Mouse (Mus musculus) layer of hippocampus, adult 9-10 months (tissue): ENCODE data around the gene D5Ertd579e.
"Not testable (repeated sequence)": the region's sequence is repeated elsewhere in the genome, so short reads cannot be mapped to it uniquely, and the experiment has no call there.

Experiments used
- DNase-seq: peaks from one replicate; pipeline ENCODE4 v3.0.0; 2022; ENCODE audit warnings: low spot score

Gene D5Ertd579e

DNA sequence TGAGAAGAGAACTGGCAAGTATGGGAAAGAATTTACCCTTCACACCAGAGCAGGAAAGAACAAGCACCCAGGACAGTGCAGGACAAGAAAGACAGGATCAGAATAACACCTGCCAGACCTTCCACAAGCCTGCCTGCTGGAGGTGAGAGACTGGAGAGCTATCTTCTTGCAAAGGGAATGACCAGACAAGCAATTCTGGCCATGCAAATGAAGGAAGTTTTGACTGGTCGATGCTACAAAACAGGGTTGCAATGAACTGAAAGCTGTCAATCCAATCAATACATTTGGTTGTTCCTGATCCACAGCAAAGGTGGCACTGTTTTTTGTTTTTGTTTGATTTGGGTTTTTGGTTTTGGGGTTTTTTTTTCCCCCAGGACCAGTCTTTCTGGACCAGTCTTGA lies 12.2 kb downstream of the D5Ertd579e start:
- DNase-seq, result no peak

DNA sequence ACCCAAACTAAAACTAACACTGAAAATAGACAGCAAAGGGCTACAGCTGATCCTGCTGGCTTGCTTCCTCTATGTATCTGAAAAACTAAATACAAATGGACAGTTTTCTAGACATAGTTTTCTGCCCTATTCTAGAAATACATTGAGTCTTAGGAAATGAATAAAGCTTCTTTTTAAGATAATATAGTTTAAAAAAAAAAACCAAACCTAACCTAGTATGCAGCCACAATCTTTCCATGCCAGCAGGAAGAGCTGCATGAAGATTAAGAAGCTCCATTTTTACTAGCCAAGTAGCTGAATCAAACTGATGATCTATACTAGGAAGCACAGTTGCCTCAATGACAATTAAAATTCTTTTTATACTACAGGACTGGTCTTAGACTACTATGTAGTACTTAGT lies 14.6 kb downstream of the D5Ertd579e start:
- DNase-seq, result no peak

DNA sequence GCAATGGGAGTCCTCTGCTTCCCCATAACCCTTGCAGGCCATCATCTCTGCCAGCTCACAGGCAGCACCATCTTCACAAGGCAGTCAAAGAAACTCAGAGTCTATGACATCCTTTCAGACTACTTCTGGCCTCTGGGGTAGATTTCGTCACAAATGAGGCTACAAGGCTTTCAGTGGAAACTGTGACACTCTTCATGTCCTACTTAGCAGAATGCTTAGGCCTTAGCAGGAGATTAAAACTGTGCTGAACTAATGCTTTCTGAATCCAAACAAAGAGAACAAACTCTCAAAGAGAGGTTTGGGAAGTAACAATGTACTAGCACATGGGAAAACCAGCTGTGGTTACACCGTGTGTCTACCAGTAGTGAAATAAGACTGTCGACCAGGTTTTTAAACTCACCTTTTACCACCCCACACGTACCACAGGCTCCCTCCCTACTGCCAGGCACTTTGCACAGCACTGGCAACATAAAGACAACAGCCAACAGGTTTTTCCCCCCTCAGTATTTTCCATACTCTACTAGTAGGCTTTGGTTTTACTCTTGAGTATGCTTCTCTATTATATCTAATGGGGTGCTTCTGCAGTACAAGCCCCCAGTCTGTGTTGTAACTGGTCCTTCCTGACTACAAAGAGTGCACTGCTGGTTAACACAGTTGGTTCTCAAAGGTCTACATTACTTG lies 15.8 kb downstream of the D5Ertd579e start:
- no peak for DNase-seq

DNA sequence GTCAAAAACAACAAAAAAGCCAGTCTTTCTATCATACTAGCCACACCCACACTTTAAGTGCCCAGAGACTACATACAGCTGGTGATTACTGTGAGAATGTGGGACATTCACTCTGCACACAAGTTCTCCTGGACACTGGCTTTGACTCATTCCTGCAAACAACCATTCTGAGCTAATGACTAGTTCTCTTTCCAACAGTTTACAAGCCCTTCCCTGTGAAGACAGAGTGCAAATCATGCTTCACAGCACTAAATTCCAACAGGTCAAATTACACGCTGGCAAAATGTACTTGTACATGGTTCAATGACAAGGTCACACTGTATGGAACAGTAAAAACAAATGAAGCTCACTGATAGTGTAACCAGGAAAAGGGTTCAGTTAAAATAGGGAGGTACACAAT lies 17.0 kb downstream of the D5Ertd579e start:
- DNase-seq, result no peak

DNA sequence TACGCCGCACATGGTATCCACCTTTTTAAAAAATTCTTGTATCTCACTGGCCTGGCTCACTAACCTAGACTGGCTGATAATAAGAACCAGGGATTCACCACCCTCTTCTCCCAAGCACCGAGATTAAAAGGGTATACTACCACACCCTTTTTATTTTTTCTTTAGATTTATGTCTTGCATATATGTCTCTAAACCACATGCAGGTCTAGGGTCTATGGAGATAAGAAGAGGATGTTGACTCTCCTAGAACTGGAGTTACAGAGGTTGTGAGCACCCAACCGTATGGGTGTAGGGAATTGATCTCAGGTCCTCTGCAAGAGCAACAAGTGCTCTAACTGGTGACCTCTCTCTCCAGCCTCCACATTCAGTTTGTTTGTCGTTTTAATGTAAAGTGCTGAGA lies 17.9 kb downstream of the D5Ertd579e start:
- no peak for DNase-seq

DNA sequence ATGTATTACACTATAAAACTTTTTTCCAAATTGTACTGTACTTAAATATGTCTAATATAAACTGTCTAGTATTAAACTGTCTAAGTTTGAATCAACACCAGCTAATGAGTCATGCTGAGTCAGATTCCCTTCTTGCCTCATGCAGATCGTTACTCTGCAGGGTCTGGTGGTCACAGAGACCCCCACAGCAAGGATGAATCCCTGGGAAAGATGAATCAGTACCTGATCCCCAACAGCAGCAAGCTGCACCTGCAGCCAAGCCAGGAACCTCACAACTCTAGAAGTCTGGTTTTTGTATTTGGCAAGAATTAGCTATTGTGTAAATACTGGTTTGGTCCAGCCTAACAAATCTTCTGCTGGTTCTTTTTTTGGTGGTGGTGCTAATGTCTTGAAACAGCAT lies 20.4 kb downstream of the D5Ertd579e start:
- no peak for DNase-seq

DNA sequence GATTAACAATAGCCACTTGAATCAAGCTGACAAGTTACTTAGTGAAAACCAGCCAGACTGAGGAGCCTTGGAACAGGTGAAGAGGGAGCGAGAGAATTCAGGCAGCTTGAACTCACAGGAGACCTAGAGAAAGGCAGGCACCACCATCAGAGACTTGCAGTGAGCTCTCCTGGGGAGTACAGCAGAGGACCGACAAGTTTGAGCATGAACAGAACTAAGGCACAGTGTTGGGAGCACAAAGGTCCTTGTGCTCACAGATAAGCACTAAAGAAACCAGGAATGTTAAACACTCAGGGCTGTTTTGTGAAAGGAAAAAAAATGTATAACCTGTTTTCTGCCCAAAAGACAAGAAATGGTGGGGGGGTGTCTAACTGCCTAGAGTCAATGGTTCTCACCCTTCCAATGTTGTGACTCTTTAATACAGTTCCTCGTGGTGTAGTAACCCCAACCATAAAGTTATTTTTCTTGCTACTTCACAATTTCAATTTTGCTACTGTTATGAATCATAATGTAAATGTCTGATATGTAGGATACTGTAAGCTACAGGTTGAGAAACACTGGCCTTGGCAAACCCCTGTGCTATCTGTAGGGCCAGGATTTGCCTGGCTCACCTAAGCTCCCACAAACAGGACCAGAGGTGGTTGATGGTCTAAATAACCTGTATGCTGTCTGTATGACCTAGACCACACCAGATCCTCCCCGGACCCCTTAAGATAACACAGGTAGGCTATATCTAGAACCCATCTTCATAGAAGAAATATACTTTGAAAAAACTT lies 21.0 kb downstream of the D5Ertd579e start:
- DNase-seq, result no peak

DNA sequence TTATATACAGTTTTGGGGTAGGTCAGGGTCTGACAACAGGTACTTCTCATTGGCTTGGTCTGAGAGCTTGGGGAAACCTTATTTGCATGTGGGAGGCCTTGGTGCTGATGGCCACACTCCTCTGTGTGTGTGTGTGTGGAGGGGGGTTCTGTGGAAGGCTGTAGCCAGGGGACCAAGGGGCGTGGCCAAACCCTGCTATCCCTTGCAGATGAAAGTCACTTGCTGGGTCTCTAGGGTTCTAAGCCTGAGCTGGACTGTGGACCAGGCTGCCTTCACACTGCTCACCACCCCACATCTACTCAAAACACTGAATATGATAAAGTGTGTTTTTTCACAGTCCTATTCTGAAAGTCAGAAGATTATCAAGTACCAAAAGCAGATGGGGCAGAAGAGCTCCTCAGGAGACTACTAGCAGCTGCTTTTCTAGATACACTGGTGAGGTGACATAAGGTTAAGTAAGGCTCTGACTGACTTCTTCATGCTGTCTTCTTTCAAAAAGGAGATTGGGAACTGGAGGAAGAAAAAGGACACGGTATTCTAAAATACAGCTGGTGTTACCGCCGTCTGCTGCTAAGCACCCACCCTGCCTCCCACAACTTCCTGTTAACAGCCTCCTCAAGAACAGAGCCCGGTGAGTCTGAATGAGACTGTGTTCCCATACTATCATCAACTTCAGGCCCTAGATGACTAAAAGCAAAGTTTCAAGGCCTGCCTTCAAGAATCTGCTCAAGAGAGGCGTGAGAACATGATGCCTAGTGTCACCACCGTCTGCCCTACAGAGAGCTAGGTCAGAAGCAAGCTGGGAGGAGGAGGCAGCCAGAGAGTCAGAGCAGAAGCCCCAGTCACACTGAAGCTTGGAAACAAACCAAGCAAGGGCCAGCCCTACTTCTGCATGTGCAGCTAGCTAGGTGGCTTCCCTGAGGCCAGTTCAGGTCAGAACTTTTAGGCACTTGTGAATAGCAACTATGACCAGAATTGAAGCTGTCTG lies 26.5 kb downstream of the D5Ertd579e start:
- no peak for DNase-seq

DNA sequence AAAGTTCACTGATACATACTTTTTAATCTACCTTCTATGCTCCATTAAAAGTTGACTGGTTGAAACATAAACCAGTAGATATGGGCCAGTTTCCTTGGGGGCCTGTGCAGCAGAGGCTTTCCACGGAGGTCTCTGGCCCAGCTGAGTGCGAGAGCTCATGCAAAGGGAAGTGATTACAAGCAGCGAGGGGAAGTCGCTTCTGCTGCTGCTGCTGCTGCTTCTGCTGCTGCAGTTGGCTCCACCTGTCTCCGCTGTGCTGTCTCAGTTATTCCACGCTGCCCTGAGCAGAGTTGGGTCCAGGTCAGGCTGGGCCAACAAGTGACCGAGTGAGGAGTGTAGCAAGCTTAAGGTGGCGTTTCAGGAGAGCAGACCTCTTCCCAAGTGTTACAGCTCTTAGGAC lies 27.3 kb downstream of the D5Ertd579e start:
- DNase-seq, result no peak

DNA sequence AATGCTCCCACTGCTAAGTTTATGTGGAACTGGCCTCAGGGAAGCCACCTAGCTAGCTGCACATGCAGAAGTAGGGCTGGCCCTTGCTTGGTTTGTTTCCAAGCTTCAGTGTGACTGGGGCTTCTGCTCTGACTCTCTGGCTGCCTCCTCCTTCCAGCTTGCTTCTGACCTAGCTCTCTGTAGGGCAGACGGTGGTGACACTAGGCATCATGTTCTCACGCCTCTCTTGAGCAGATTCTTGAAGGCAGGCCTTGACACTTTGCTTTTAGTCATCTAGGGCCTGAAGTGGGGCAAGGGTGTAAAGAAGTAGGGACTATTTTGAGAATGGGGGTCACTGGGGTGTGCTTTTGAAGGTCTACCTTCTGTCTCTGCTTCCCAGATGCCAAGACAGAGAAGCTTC lies 27.8 kb downstream of the D5Ertd579e start:
- not testable (repeated sequence) for DNase-seq

DNA sequence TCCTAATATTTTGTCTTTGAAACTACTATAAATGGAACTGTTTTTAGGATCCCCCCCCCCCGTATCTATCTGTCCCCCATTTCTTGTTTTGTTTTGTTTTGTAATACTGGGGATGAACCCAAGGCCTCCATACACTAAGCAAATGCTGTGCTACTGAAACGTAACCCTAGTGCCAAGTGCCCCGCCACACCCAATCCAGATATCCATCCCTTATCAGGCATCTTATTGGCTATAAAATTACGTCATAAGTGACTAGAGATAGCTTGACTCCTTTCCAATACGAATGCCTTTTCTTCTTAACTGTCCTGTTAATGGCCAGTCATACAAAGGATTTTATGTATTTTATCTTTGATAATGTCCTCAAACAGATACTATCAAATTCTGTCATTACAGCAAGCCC lies 28.7 kb downstream of the D5Ertd579e start:
- DNase-seq, result no peak

DNA sequence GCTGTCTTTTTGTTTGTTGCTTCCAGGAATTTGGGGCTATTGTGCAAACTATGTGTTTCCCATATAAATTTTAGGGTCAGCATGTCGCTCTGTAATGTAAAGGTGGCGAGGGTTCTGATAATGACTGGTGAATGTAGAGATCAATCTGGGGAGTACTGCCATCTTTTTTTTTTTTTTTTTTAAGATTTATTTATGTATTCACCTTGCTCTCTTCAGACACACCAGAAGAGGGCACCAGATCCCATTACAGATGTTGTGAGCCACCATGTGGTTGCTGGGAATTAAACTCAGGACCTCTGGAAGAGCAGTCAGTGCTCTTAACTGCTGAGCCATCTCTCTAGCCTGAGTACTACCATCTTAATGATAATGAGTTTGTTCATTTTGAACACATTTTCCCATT lies 29.1 kb downstream of the D5Ertd579e start:
- DNase-seq, result not testable (repeated sequence)

DNA sequence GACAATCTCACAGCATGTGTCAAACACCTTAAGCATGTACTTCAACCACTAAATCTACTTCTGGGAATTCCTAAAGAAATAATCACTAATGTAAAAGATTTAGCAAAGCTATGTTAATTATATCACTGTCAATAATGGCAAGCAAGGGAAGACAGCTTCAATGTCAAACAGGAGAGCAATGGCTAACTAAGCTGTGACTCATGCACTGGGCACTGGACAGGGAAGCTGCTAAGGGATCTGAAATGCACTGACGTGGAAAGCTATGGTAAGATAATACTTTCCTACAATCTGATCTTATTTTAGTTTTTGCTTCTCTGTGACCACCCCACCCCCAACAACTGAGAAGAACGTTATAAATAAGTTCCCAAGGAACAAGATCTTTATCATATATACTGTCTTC lies 32.5 kb downstream of the D5Ertd579e start:
- DNase-seq, result no peak

DNA sequence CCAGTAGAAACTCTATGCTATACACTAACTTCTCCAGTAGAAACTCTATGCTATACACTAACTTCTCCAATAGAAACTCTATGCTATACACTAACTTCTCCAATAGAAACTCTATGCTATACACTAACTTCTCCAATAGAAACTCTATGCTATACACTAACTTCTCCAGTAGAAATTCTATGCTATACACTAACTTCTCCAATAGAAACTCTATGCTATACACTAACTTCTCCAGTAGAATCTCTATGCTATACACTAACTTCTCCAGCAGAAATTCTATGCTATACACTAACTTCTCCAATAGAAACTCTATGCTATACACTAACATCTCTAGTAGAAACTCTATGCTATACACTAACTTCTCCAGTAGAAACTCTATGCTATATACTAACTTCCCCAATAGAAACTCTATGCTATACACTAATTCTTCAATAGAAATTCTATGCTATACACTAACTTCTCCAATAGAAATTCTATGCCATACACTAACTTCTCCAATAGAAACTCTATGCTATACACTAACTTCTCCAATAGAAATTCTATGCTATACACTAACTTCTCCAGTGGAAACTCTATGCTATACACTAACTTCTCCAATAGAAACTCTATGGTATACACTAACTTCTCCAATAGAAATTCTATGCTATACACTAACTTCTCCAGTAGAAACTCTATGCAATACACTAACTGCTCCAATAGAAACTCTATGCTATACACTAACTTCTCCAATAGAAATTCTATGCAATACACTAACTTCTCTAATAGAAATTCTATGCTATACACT lies 34.7 kb downstream of the D5Ertd579e start:
- DNase-seq, result not testable (repeated sequence)

DNA sequence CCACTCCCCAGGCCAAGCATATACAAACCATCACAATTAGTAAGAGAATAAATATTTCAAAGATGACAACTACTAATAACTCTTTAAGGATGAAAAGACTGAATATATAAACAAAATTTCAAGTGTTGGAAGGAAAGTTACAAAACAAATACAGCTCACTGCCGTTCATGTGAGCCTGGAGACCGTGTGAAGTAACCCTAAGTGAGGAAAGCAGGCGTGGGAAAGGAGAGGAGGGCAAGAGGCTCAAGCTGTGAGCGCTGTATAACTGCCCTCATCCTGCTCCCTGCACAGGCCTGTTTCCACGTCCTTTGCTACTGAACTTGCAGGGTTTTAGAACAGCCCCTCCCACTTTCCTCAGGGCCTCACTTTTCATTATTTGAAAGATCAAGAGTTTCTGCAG lies 70.2 kb downstream of the D5Ertd579e start:
- no peak for DNase-seq

DNA sequence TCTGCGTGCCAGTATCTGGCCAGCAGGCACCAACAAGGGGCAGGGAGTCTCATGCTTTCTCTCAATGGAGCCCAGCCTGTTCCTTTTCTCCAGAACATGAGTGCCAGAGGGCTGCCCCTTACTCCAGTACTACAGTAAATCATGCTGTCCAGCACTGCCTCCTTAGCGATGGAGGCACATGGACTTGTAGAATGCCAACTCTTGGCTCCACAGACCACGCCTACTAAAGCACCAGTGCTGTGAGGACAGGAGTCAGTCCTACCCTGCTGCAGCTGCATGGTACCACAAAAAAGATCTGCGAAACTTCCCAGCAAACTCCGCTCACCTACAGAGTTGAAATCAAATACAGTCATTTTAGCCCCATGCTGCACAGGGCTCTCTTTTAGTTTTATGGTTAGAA lies 72.2 kb downstream of the D5Ertd579e start:
- no peak for DNase-seq

DNA sequence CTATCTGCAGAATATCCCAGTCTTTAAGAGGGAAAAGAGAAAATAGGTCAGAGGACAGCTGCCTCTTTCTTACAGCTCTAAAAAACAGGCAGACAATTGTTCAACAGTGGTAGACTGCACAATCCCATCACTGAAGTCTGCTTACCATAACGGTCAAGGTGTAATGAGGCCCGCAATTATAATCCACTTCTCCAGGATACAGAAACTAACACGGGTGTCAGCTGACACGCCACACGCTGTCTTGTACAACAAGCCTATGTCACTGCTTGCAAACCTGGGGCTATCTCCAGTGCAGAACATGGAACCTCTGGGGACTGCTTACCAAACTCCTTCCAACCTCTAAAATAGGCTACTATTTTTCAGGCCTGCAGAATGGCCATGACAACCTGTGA lies 74.8 kb downstream of the D5Ertd579e start:
- DNase-seq, result no peak

DNA sequence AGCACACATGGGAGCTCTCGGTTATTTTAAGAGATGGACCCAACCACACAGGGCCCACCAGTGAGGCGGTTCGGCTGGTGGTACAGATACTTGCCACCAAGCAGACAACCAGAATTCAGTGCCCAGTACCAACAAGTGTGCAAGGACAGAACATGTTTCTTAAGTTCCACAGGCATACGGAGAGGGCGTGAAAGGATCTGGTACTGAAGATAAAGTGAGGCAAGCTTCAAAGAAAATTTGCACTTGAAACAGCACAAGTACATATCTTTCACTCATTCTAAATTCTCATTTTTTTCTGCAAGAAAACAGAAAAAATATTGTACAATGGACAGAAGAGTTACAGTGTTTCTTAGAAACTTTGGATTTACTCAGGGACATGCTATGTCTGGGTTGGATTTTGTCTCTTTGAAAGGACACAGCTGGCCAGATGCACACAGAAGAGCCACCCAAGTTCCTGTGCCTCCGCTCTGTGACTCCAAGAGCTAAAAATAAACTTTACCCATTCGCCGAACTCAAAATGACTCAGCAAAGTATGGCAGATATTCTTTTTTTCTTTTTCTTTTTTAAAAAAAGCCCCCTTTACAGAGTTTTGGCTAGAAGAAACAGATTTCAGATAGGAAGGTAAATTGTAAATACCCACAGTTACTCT lies 75.3 kb downstream of the D5Ertd579e start:
- no peak for DNase-seq

DNA sequence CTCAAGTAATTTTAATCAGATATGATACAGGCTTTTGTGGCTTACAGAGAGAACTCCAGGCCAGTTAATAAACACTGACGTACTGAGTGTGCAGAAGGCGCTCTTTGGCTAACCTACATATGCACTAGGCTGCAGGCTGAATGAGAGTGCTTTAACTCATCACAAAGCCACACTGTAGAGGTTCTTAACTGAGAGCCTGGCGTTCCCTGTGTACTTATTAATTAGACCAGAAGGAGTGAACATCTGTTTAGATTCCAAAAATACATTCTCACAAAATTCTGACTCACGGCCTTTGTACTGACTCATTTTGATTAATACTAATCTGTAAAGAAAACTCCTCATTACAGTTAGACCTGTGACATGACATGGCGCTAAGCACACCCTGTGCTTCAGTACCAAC lies 76.9 kb downstream of the D5Ertd579e start:
- peak; percentile 51 for DNase-seq

DNA sequence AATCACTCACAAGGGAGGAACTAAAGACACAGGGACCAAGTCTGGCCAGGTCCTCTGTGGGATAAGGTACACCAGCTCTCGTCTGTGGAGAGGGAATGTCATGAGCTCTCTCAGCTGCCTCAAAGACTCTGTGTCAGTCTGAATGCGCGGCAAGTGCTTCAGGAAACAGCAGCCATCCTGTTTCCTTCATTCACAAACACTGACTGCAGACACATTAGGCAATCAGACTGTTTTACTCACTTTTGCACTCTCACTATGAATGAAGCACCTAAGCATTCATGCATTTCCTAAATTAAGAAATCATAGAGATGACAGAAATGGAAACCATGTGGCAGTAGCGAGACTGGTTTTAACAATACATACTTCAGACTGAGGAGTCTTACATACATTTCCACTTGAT lies 77.5 kb downstream of the D5Ertd579e start:
- DNase-seq, result no peak

DNA sequence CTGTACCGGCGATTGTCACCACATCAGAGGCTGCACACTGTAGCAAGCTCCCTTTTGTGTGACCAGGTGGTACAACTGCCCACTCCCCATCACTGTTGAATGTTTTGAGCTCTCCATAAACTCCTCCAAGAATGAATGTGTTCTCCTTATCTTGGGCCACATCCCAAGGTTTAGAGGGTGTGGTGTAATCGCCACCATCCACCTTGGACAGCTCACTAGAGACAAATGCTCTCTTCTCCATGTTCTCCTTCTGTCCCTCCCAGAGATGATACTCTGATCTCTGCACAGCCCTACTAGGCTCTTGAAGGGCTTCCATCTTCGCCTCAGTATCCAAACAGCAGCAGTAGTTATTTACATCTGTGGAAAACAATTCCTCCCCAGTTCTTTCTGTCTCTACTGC lies 81.7 kb downstream of the D5Ertd579e start:
- no peak for DNase-seq
